Mouse (Mus musculus) testis, adult 2 months (tissue): Measurements from ENCODE around the gene Ccl5. TPM values are rescaled to one million over a fixed set of nuclear protein-coding genes. Genes with fewer than 3 reads are reported as not detected.

Experiments
- H3K27ac ChIP-seq: fragments of 200-500 bp; 2 replicates; pipeline ENCODE4 v1.5.1; 2012; ENCODE audit warnings: low read depth, low read length; ENCODE audit not compliant: control insufficient read depth, insufficient read depth
- H3K27me3 ChIP-seq: fragments of 200-500 bp; 2 replicates; pipeline ENCODE4 v1.6.1; 2012; ENCODE audit warnings: mild to moderate bottlenecking, low read length, moderate library complexity; ENCODE audit not compliant: control insufficient read depth, insufficient read depth
- H3K36me3 ChIP-seq: fragments of 200-500 bp; 2 replicates; pipeline ENCODE4 v1.6.1; 2012; ENCODE audit warnings: mild to moderate bottlenecking, low read length; ENCODE audit not compliant: control insufficient read depth, insufficient read depth
- H3K4me1 ChIP-seq: fragments of 200-500 bp; 2 replicates; pipeline ENCODE4 v1.6.1; 2012; ENCODE audit warnings: low read length; ENCODE audit not compliant: control insufficient read depth, insufficient read depth
- H3K4me3 ChIP-seq: fragments of 200-500 bp; 2 replicates; pipeline ENCODE4 v1.5.1; 2012; ENCODE audit warnings: low read depth, mild to moderate bottlenecking, low read length, moderate library complexity, mixed read lengths; ENCODE audit not compliant: control insufficient read depth
- CTCF ChIP-seq: fragments of 200-500 bp; IDR thresholded peaks from 2 replicates; pipeline ENCODE4 v1.5.1; 2012; ENCODE audit warnings: low read depth, mild to moderate bottlenecking, inconsistent platforms, low read length, moderate library complexity; ENCODE audit not compliant: control insufficient read depth, insufficient read depth, insufficient replicate concordance
- POLR2A ChIP-seq: fragments of 200-500 bp; IDR thresholded peaks from 2 replicates; pipeline ENCODE4 v1.6.1; 2012; ENCODE audit warnings: low read depth, mild to moderate bottlenecking, inconsistent platforms, low read length, moderate library complexity; ENCODE audit not compliant: control insufficient read depth
- polyA plus RNA-seq: library from polyadenylated mRNA; depleted of rRNA; stranded (reverse); fragments of >200 nt; gene quantifications from 2 replicates; pipeline ENCODE4 v1.2.3, GENCODE M21; 2012; rRNA removed

The Ccl5 gene
- polyA plus RNA-seq, 1 experiment, result 2.3 TPM

- Histone ChIP-seq H3K27ac (no peak within 1 kb of the TSS; the same call in 1 of the 2 replicates), H3K4me1 (no peaks in the 10 kb centered on the region), H3K36me3 (no peaks in the 10 kb centered on the region; the same call in 1 of the 2 replicates), H3K4me3 (peak within 1 kb of the TSS; percentile 63), H3K27me3 (no peaks in the 10 kb centered on the region)
- TF ChIP-seq POLR2A, result no peak; the same call in 1 of the 2 replicates
- TF ChIP-seq CTCF, result no peak
Observed at GRCm38 (mm10) chr11:83522075-83522474, 8.2 kb downstream of the Ccl5 start, which contains the start of gene Heatr9. TSS of gene Heatr9 (minus strand) at chr11:83522175.

- Histone ChIP-seq H3K4me1 (no peaks in the 10 kb centered on the region), H3K27ac (no peak overlapping the region), H3K4me3 (no peak overlapping the region), H3K36me3 (no peaks in the 10 kb centered on the region; the same call in 1 of the 2 replicates), H3K27me3 (no peaks in the 10 kb centered on the region)
- TF ChIP-seq CTCF (no peak), POLR2A (no peak)
Observed at GRCm38 (mm10) chr11:83518371-83518770, 11.9 kb downstream of the Ccl5 start.

- no peaks in the 10 kb centered on the region for H3K36me3 ChIP-seq
- H3K4me1 ChIP-seq, result no peaks in the 10 kb centered on the region
- TF ChIP-seq POLR2A (no peak), CTCF (no peak)
- no peak overlapping the region for H3K27ac ChIP-seq
- no peaks in the 10 kb centered on the region for H3K27me3 ChIP-seq
- H3K4me3 ChIP-seq, result no peak overlapping the region
Observed at GRCm38 (mm10) chr11:83517153-83517552, 13.2 kb downstream of the Ccl5 start.

GRCm38 (mm10) chr11:83509521-83509920 lies 20.8 kb downstream of the Ccl5 start:
- Histone ChIP-seq H3K4me1 (no peaks in the 10 kb centered on the region), H3K27me3 (no peaks in the 10 kb centered on the region), H3K4me3 (no peak overlapping the region), H3K27ac (no peak overlapping the region), H3K36me3 (no peaks in the 10 kb centered on the region)
- no peak for TF ChIP-seq POLR2A
- no peak for TF ChIP-seq CTCF

- no peaks in the 10 kb centered on the region for H3K36me3 ChIP-seq
Observed at GRCm38 (mm10) chr11:83504308-83504707, 26.0 kb downstream of the Ccl5 start.

GRCm38 (mm10) chr11:83495571-83495970 lies 34.7 kb downstream of the Ccl5 start:
- Histone ChIP-seq H3K4me3 (no peak overlapping the region), H3K27me3 (no peaks in the 10 kb centered on the region), H3K4me1 (no peaks in the 10 kb centered on the region), H3K27ac (no peak overlapping the region), H3K36me3 (no peaks in the 10 kb centered on the region)
- TF ChIP-seq CTCF (no peak), POLR2A (no peak)

More at GRCm38 (mm10) chr11:83504308-83504707, 26.0 kb downstream of the Ccl5 start:
- TF ChIP-seq POLR2A (no peak), CTCF (no peak)
- no peak overlapping the region for H3K4me3 ChIP-seq
- H3K27ac ChIP-seq, result no peak overlapping the region
- H3K27me3 ChIP-seq, result no peaks in the 10 kb centered on the region
- no peaks in the 10 kb centered on the region for H3K4me1 ChIP-seq

GRCm38 (mm10) chr11:83491488-83491887 lies 38.8 kb downstream of the Ccl5 start:
- Histone ChIP-seq H3K27ac (no peak overlapping the region), H3K36me3 (no peaks in the 10 kb centered on the region), H3K27me3 (no peaks in the 10 kb centered on the region), H3K4me1 (no peaks in the 10 kb centered on the region), H3K4me3 (no peak overlapping the region)
- TF ChIP-seq POLR2A, result no peak
- no peak for TF ChIP-seq CTCF

Other genes starting within 250 kb of the Ccl5 start
- 0.05 and 0.07 TPM in 2 replicates for gene Slfn14, start 243.8 kb downstream of the Ccl5 start, polyA plus RNA-seq
- gene Ap2b1, start 231.5 kb downstream of the Ccl5 start, polyA plus RNA-seq, result 252 and 263 TPM in 2 replicates
- gene Pex12, start 227.9 kb downstream of the Ccl5 start, polyA plus RNA-seq, result 27.8 and 32.1 TPM in 2 replicates
- gene Rasl10b, start 121.4 kb downstream of the Ccl5 start, polyA plus RNA-seq, result 2.0 and 2.1 TPM in 2 replicates
- gene Gas2l2, start 101.1 kb downstream of the Ccl5 start, polyA plus RNA-seq, result 0.08 TPM in 1 of 2 replicates, not detected in the other
- gene 1700020L24Rik, start 92.8 kb downstream of the Ccl5 start, polyA plus RNA-seq, result 256 and 289 TPM in 2 replicates
- gene Mmp28, start 67.4 kb downstream of the Ccl5 start, polyA plus RNA-seq, result 0.58 and 0.93 TPM in 2 replicates
- gene Taf15, start 57.4 kb downstream of the Ccl5 start, polyA plus RNA-seq, result 32.4 and 49.6 TPM in 2 replicates
- gene Heatr9, start 8.3 kb downstream of the Ccl5 start, polyA plus RNA-seq, result 8.7 and 10.8 TPM in 2 replicates
- gene Ccl9, start 48.1 kb upstream of the Ccl5 start, polyA plus RNA-seq, result 0.14 and 0.55 TPM in 2 replicates
- 0.14 and 0.65 TPM in 2 replicates for gene Ccl6, start 62.6 kb upstream of the Ccl5 start, polyA plus RNA-seq
- gene Rpl9-ps1, start 115.1 kb upstream of the Ccl5 start, polyA plus RNA-seq, result not detected in 2 replicates
- 0.14 TPM in 1 of 2 replicates, not detected in the other for gene Ccl3, start 118.8 kb upstream of the Ccl5 start, polyA plus RNA-seq
- not detected in 2 replicates for gene Ccl4, start 132.1 kb upstream of the Ccl5 start, polyA plus RNA-seq
- 1.4 and 1.8 TPM in 2 replicates for gene Wfdc17, start 173.5 kb upstream of the Ccl5 start, polyA plus RNA-seq
- not detected in 2 replicates for gene Wfdc18, start 178.5 kb upstream of the Ccl5 start, polyA plus RNA-seq
- 0.36 and 0.84 TPM in 2 replicates for gene Wfdc21, start 216.4 kb upstream of the Ccl5 start, polyA plus RNA-seq
- gene Heatr6, start 223.2 kb upstream of the Ccl5 start, polyA plus RNA-seq, result 6.1 TPM in 2 replicates